Mouse (Mus musculus): ENCODE data around the gene Sertad2.

Gene Sertad2

GRCm38 (mm10) chr11:20544801-20545515 lies 1.9 kb downstream of the Sertad2 start:
- no peak for DNase-seq (ENCODE audit: low spot score)

DNA sequence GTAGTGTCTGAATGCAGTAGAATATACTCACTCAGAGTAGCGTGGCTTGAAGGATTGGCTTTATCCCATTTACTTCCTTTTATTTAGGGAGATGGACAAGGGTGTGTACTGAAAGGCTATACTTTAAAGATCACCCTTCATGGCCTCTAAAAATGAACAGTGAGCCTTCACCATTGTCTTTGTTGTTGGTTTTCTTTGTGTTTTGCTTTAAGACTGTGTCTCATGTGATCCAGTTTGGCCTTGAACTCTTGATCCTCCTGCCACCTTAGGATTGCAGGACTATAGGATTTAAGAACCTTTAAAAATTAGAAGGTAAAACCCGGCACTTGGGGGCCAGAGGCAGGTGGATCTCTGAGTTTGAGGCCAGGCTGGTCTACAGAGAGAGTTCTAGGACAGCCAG lies 6.4 kb downstream of the Sertad2 start:
- DNase-seq (ENCODE audit: low spot score) = no peak

GRCm38 (mm10) chr11:20550196-20550595 lies 7.1 kb downstream of the Sertad2 start:
- no peak for DNase-seq (ENCODE audit: low spot score)

- no peak for DNase-seq (ENCODE audit: low spot score)
Measured at GRCm38 (mm10) chr11:20552059-20552458, 9.0 kb downstream of the Sertad2 start.

GRCm38 (mm10) chr11:20552758-20553673 lies 10.0 kb downstream of the Sertad2 start:
- DNase-seq (ENCODE audit: low spot score) = no peak

DNA sequence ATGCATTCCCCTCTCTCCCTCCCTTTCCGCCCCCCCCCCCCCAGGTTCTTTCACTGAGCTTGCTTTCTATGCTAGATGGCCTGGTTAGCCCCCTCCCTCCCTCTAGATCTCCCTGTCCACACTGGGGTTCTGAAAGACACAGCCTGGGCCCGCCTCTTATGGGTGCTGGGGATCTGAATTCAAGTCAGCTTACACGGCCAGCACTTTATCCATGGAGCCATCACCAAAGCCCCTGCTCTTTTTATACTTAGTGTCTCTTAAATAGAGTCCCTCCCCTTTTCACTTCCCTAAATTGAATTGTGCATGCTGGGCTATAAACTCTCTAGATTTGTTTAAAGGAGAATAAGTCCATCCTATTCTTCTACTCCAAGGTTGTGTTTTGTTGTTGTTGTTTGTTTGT lies 12.6 kb downstream of the Sertad2 start:
- no peak for DNase-seq (ENCODE audit: low spot score)

DNA sequence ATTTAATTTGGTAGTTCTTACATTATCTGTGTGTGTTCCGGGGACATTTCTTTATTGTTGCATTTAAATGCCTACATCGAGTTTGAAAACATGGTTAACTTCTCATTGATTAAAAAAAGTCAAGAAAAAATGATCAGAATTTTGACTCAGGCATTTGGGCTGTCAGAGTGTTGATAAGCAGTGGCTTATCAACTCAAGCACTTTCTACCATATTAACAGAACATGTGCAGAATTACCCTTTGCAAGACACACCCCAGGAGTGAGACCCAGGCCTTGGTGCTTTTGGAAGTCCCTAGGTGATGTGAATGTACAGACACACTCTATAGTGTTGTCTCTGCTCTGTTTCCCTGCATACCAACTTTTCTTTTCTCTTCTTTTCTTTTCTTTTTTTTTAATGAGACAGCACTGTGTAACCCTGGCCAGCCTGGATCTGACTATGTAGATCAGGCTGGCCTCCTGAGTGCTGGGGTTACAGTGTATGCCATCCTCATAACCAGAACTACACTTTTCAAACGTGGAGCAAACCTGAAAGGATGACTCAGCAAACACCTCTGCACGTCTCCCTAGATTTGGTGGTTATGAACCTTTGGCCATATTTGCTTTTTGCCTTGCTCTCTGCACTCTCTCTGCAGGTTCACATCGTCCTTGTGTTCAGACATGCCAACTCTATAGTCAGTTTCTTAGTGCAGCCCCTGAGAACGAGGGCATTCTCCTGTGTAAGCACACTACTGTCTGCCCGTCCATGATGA lies 13.3 kb downstream of the Sertad2 start:
- no peak for DNase-seq (ENCODE audit: low spot score)

- no peak for DNase-seq (ENCODE audit: low spot score)
Measured at GRCm38 (mm10) chr11:20559236-20559950, 16.3 kb downstream of the Sertad2 start.

- DNase-seq (ENCODE audit: low spot score) = no peak
Measured at GRCm38 (mm10) chr11:20559951-20560642, 17.0 kb downstream of the Sertad2 start.

DNA sequence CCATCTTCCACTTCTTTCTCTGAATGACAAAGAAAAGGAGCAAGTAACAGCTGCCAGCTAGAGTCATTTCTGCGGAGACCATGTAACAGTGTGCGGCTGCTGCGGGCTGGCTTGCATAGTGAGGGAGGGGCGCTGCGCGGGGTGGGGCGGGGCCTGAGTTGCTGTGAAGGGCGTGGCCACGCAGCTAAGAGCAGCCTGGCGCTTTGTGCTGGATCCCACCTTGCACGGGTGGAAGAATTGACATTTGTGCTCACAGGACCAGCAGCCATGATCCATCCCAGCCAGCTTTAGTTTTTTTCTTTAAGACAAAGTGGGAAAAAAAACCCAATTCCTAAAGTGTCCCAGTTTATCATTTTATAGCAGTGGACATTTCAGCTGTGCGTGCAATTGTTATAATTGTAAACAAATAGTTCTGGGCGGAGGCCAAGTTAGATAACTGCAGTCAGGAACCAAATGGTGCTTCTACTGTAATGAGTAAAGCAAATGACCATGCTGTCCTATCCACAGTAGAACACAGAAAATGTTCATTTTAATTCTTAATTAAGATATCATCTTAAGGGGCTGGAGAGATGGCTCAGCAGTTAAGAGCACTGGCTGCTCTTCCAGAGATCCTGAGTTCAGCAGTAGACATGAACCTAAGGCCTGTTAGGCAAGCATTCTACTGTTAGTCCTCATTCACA lies 18.4 kb downstream of the Sertad2 start:
- no peak for DNase-seq (ENCODE audit: low spot score)

DNA sequence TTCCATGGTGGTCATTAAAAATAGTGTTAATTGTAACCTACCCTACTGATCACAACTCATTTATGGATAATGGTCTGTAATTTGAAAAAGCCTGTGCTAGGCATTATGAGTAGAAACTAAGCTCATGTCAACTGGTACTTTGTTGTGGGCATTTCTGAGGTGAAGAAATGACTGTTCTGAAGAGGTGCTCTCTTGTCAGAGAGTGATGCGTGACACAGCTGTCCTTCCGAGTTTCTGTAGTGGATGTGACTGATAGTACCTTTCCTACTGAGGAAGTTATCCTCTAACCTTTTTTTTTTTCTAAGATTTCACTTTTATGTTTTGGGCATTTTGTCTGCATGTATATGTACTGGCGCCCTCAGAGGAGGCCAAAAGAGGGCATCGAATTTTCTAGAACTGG lies 22.0 kb downstream of the Sertad2 start:
- DNase-seq (ENCODE audit: low spot score) = no peak

- no peak for DNase-seq (ENCODE audit: low spot score)
Measured at GRCm38 (mm10) chr11:20571702-20572413, 28.8 kb downstream of the Sertad2 start.

GRCm38 (mm10) chr11:20576046-20576635 lies 33.1 kb downstream of the Sertad2 start:
- no peak for DNase-seq (ENCODE audit: low spot score)

- DNase-seq (ENCODE audit: low spot score) = no peak
Measured at GRCm38 (mm10) chr11:20582758-20583157, 39.7 kb downstream of the Sertad2 start.

DNA sequence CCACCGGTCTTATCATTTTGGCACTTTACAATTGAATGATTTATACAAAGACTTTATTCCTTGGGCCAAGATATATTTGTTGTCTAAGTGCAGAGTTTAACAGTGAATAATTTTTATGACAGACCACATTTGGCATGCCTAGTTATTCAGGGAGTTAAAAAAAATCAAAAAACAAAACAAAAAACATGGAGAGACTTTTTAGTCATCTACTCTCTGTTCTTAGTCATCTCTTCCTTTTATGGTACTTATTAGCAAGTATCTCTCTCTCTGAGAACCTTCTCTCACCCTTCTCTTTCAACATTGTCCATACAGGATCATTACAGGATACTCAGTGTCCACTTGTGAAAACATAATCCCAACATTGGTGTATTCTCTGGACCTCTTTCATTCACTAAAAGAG lies 42.2 kb downstream of the Sertad2 start:
- DNase-seq (ENCODE audit: low spot score) = no peak

- DNase-seq (ENCODE audit: low spot score) = no peak
Measured at GRCm38 (mm10) chr11:20586180-20586579, 43.1 kb downstream of the Sertad2 start.

- no peak for DNase-seq (ENCODE audit: low spot score)
Measured at GRCm38 (mm10) chr11:20589393-20589792, 46.3 kb downstream of the Sertad2 start.

- DNase-seq (ENCODE audit: low spot score) = peak; percentile 21
Measured at GRCm38 (mm10) chr11:20592010-20592409, 49.0 kb downstream of the Sertad2 start.
